Mouse (Mus musculus) kidney, adult 2 months (tissue): Measurements from ENCODE around the gene Phactr1. TPM values are rescaled to one million over a fixed set of nuclear protein-coding genes. Genes with fewer than 3 reads are reported as not detected.

Experiments
- DNase-seq: peaks from one replicate; pipeline ENCODE4 v3.0.0; 2021
- H3K27ac ChIP-seq: fragments of 200-500 bp; 2 replicates; pipeline ENCODE4 v1.5.1; 2012; ENCODE audit warnings: low read depth, low read length, control low read depth, inconsistent platforms; ENCODE audit not compliant: insufficient read depth
- H3K27me3 ChIP-seq: fragments of 200-500 bp; replicated peaks from 2 replicates; pipeline ENCODE4 v1.6.1; 2012; ENCODE audit warnings: mild to moderate bottlenecking, moderate library complexity, low read length, inconsistent platforms; ENCODE audit not compliant: control insufficient read depth, insufficient read depth
- H3K36me3 ChIP-seq: fragments of 200-500 bp; 2 replicates; pipeline ENCODE4 v1.6.1; 2012; ENCODE audit warnings: mild to moderate bottlenecking, moderate library complexity, low read length, inconsistent platforms; ENCODE audit not compliant: control insufficient read depth, insufficient read depth
- H3K4me1 ChIP-seq: fragments of 200-500 bp; 2 replicates; pipeline ENCODE4 v1.6.1; 2011; ENCODE audit warnings: low read length; ENCODE audit not compliant: control insufficient read depth, insufficient read depth
- H3K4me3 ChIP-seq: fragments of 200-500 bp; 2 replicates; pipeline ENCODE4 v1.5.1; 2011; ENCODE audit warnings: mild to moderate bottlenecking, low read depth, low read length, control low read depth; ENCODE audit not compliant: insufficient read depth
- CTCF ChIP-seq: fragments of 200-500 bp; conservative IDR thresholded peaks from 2 replicates; pipeline ENCODE4 v1.5.1; 2011; ENCODE audit warnings: low read depth, mild to moderate bottlenecking, control low read depth, low read length, moderate library complexity, mixed read lengths; ENCODE audit not compliant: insufficient read depth, insufficient read length
- POLR2A ChIP-seq: fragments of 200-500 bp; IDR thresholded peaks from one replicate; pipeline ENCODE4 v1.6.1; 2011; ENCODE audit warnings: low read depth, low read length, control low read depth
- WGBS: fragments of 180-500 bp; shearing (Covaris S2); methylation state at CpG from one replicate; pipeline ENCODE4 v1.1.7; 2018; 5-methylcytosine and 5-hydroxymethylcytosine counted together
- polyA plus RNA-seq: library from polyadenylated mRNA; depleted of rRNA; stranded (reverse); fragments of >200 nt; gene quantifications from 2 replicates; pipeline ENCODE4 v1.2.3, GENCODE M21; 2012; rRNA removed

Phactr1 gene
- 6.6 and 8.9 TPM in 2 replicates for polyA plus RNA-seq

- no peaks in the 10 kb centered on the region for H3K27me3 ChIP-seq
- H3K36me3 ChIP-seq, result no peaks in the 10 kb centered on the region
- no peak within 1 kb of the TSS for H3K4me3 ChIP-seq
- H3K27ac ChIP-seq, result no peak within 1 kb of the TSS
- 18% methylated on average over 11 of the region's 11 CpGs for WGBS
- TF ChIP-seq POLR2A (no peak), CTCF (no peak)
- no peak for DNase-seq
- H3K4me1 ChIP-seq, result no peaks in the 10 kb centered on the region
Observed at GRCm38 (mm10) chr13:42680391-42680994, at the start of gene Phactr1. TSS of gene Phactr1 (plus strand) at chr13:42680623.

GRCm38 (mm10) chr13:42634908-42635307, 45.5 kb upstream of the Phactr1 start:
- Histone ChIP-seq H3K4me3 (no peak overlapping the region), H3K27ac (no peak overlapping the region), H3K27me3 (no peaks in the 10 kb centered on the region; the same call in 1 of the 2 replicates), H3K4me1 (no peaks in the 10 kb centered on the region), H3K36me3 (no peaks in the 10 kb centered on the region)
- 93% methylated on average over 2 of the region's 2 CpGs for WGBS
- TF ChIP-seq CTCF (no peak), POLR2A (no peak)
- DNase-seq, result no peak

- H3K4me3 ChIP-seq, result no peak overlapping the region
- H3K27me3 ChIP-seq, result no peaks in the 10 kb centered on the region
- no peaks in the 10 kb centered on the region for H3K4me1 ChIP-seq
- H3K27ac ChIP-seq, result no peak overlapping the region
- no peak for DNase-seq
- H3K36me3 ChIP-seq, result no peaks in the 10 kb centered on the region
- TF ChIP-seq POLR2A, result no peak
- no peak for TF ChIP-seq CTCF
- 72% methylated on average over 6 of the region's 6 CpGs for WGBS
Observed at GRCm38 (mm10) chr13:42650228-42650627, 30.2 kb upstream of the Phactr1 start.

GRCm38 (mm10) chr13:42656643-42657315, 23.6 kb upstream of the Phactr1 start:
- Histone ChIP-seq H3K4me1 (no peaks in the 10 kb centered on the region), H3K27ac (no peak overlapping the region), H3K4me3 (no peak overlapping the region), H3K36me3 (no peaks in the 10 kb centered on the region), H3K27me3 (no peaks in the 10 kb centered on the region)
- no peak for TF ChIP-seq CTCF
- TF ChIP-seq POLR2A, result no peak
- no peak for DNase-seq
- 63% methylated on average over 7 of the region's 7 CpGs for WGBS

DNA sequence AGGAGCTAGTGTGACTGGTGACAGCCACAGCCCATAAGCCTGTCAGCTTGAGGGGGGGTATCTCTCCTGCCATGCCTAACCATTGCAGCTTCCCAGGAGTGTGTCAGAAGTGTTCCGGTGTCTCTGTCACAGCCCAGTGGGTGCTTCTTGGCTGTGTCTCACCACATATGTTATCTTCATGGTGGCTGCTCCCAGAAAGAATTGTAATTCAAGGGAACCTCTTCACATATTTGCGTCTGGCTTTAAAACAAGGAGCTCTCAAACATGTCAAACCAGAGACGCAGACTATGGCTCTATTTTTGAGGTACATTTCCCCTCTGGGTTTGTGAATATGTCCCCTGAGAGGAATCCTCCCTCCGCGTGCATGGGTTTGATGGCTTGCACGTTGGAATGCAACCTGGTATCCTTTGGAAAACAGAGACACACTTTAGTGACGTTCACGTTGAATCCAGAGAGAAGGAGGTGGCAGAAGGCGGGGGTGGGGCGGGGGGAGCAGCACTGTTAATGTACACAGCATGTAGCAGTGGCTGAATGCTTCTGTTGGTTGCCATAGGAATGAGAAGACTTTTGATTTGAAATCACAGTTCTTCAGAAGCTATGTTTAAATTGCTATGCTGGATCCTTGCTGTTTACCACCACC, 8.7 kb upstream of the Phactr1 start:
- no peaks in the 10 kb centered on the region for H3K27me3 ChIP-seq
- H3K27ac ChIP-seq, result no peak overlapping the region
- 58% methylated on average over 10 of the region's 10 CpGs for WGBS
- TF ChIP-seq POLR2A, result no peak
- no peak for TF ChIP-seq CTCF
- no peaks in the 10 kb centered on the region for H3K4me1 ChIP-seq
- no peak overlapping the region for H3K4me3 ChIP-seq
- DNase-seq, result no peak
- H3K36me3 ChIP-seq, result no peaks in the 10 kb centered on the region

DNA sequence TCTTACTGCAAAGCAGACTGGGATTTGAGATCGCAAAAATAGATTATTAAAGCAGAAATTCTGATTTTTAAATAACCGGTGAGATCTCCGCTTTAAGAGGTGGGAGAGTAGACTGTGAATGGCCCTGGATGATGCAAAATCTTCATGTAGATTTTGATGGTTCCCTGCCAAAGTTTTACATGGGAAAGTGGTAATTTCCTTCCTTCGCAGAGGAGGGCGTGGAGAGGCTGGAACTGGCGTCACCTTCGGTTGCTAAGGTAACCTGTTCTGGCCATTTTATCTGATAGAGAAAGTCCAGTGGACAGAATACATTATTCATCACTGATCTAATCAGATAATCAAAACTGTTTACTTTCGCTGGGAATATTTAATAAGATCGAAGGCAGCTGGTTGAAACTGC, 876 bp downstream of the Phactr1 start:
- 63% methylated on average over 9 of the region's 9 CpGs for WGBS

DNA sequence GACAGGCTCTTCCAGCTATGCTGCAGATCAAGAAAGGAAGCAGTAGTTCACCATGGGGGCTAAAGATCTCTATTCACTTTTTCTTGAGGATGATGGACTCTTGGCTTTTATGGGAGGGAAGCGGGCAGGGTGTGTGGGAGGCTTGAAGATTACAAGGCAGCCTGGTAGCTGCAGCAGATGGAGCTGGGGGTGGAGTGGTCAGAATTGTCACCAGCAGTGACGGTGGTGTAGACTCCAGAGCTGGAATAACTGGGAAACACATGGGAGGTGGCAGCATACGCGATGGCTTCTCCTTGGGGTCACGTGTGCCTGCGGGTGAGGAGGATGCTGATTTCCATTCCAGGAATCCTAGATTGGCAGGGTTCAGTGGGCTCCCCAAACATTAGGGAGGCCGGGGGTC, 3.8 kb downstream of the Phactr1 start:
- no peak overlapping the region for H3K4me3 ChIP-seq
- no peaks in the 10 kb centered on the region for H3K27me3 ChIP-seq
- H3K4me1 ChIP-seq, result no peaks in the 10 kb centered on the region
- 86% methylated on average over 7 of the region's 7 CpGs for whole genome bisulfite sequencing
- no peak overlapping the region for H3K27ac ChIP-seq
- DNase-seq, result no peak
- no peak for TF ChIP-seq CTCF
- TF ChIP-seq POLR2A, result no peak
- H3K36me3 ChIP-seq, result no peaks in the 10 kb centered on the region

More for the DNA sequence above, 876 bp downstream of the Phactr1 start:
- H3K27me3 ChIP-seq, result no peaks in the 10 kb centered on the region
- peak; percentile 39 for DNase-seq
- TF ChIP-seq POLR2A (no peak), CTCF (no peak)
- no peaks in the 10 kb centered on the region for H3K4me1 ChIP-seq
- no peaks in the 10 kb centered on the region for H3K36me3 ChIP-seq
- H3K4me3 ChIP-seq, result no peak overlapping the region
- no peak overlapping the region for H3K27ac ChIP-seq
